Mouse (Mus musculus) spleen, adult 2 months (tissue): ENCODE measurements around the gene Crim1. TPM values are rescaled to one million over a fixed set of nuclear protein-coding genes. Genes with fewer than 3 reads are reported as not detected.

ENCODE experiments used
- DNase-seq, 2 experiments: peaks; one replicate each; pipeline versions ENCODE4 v3.0.0 to v3.0.0-alpha.2; 2012 to 2021; ENCODE audit warnings: low spot score in 2 of 2, low read depth in 1 of 2
- H3K27ac ChIP-seq: fragments of 200-500 bp; 2 replicates; pipeline ENCODE4 v1.5.1; 2012; ENCODE audit warnings: low read length, inconsistent platforms; ENCODE audit not compliant: insufficient read depth
- H3K27me3 ChIP-seq: fragments of 200-500 bp; 2 replicates; pipeline ENCODE4 v1.6.1; 2012; ENCODE audit warnings: mild to moderate bottlenecking, moderate library complexity, low read length, inconsistent platforms; ENCODE audit not compliant: control insufficient read depth, insufficient read depth
- H3K36me3 ChIP-seq: fragments of 200-500 bp; 2 replicates; pipeline ENCODE4 v1.6.1; 2012; ENCODE audit warnings: mild to moderate bottlenecking, low read length, inconsistent platforms; ENCODE audit not compliant: control insufficient read depth, insufficient read depth
- H3K4me1 ChIP-seq: fragments of 200-500 bp; 2 replicates; pipeline ENCODE4 v1.6.1; 2011; ENCODE audit warnings: inconsistent platforms; ENCODE audit not compliant: control insufficient read depth, insufficient read depth, insufficient read length
- H3K4me3 ChIP-seq: fragments of 200-500 bp; 2 replicates; pipeline ENCODE4 v1.5.1; 2011; ENCODE audit warnings: mild to moderate bottlenecking, inconsistent platforms; ENCODE audit not compliant: insufficient read depth, insufficient read length; ENCODE audit errors: extremely low read depth
- CTCF ChIP-seq: fragments of 200-500 bp; IDR thresholded peaks from 2 replicates; pipeline ENCODE4 v1.5.1; 2011; ENCODE audit warnings: mild to moderate bottlenecking, inconsistent platforms; ENCODE audit not compliant: insufficient read depth, insufficient read length, insufficient replicate concordance; ENCODE audit errors: extremely low read depth
- POLR2A ChIP-seq: fragments of 200-500 bp; IDR thresholded peaks from 2 replicates; pipeline ENCODE4 v1.6.1; 2011; ENCODE audit warnings: low read depth, low read length, inconsistent platforms
- WGBS: fragments of 180-500 bp; shearing (Covaris S2); methylation state at CpG from one replicate; pipeline ENCODE4 v1.1.7; 2018; 5-methylcytosine and 5-hydroxymethylcytosine counted together
- polyA plus RNA-seq: library from polyadenylated mRNA; depleted of rRNA; stranded (reverse); fragments of >200 nt; gene quantifications from 2 replicates; pipeline ENCODE4 v1.2.3, GENCODE M21; 2012

Crim1 gene
- polyA plus RNA-seq, 1 experiment, result 20.5 TPM

DNA sequence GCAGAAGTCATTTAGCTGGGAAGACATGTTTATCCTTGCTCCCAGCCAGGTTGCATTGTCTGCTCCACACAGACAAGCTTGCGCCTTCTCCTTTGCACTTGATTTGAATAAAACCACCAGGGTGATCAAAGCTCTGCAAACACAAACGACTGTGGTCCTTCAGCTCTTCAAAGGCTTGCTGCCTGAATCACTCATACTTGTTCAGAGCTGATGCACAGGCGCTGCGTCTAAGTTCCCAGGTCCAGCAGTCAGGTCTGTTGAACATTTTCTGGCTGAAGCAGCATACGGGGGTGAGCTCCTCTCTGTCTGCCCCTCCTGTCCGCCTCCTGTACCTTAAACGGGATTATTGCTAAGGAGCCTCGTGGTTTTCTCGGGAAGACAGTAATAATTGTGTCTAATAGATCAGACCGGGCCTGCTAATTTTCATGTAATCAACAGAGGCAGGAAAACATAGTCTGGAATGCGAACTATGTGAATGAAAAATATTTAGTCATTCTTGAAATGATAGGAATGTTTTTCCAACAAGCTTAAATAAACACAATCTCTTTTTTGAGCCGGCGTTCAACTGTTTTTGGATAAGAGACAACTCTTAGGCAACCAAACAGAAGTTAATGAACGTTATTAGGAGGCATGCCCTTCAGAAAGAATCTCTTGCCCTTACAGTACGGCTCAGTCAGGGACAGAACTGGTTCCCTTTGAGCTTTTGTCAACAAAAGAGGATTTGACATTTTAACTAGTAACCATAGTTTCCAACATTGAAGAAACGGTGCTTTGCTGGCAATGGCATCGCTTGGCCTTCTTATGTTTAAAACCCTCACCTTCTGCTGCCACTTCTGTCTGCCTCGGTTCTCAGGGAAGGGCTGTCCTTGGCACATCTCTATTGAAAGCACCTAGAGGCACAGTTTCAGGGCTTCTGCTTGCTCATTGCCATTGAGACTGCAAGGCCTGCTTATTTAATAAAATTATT lies 122.6 kb downstream of the Crim1 start:
- Histone ChIP-seq H3K27me3 (no peaks in the 10 kb centered on the region), H3K27ac (no peak overlapping the region; the same call in 1 of the 2 replicates), H3K4me3 (no peak overlapping the region), H3K4me1 (no peaks in the 10 kb centered on the region), H3K36me3 (no peaks in the 10 kb centered on the region)
- no peak for DNase-seq
- 85% methylated on average over 18 of the region's 18 CpGs for WGBS
- no peak for TF ChIP-seq POLR2A
- TF ChIP-seq CTCF, result no peak

DNA sequence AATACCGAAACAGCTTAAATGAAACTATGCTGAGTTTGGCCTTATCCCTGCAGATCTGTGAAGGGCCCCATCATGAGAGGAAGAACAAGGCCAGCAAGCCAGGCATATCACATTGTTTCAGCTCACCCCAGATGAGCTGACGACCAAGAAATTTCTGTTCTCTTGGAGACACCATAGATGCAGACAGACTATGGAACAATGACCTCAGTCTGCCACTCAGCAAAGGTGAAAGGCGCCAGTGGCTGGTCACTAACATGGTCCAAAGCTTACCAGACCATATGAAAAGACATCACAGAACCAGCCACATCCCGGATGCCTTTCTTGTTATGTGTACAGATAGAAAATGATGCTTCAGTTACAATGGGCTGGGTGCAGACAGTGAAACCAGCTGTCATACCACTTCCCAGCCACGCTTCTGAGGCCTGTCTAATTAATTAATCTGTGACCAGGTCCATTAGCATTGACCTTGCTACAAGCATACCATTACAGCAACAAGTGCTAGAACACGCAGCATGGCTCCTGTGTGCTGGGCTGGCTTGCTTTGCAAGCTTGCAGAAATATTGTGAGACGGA lies 125.8 kb downstream of the Crim1 start:
- Histone ChIP-seq H3K4me1 (no peaks in the 10 kb centered on the region), H3K27ac (no peak overlapping the region), H3K27me3 (no peaks in the 10 kb centered on the region), H3K36me3 (no peaks in the 10 kb centered on the region), H3K4me3 (no peak overlapping the region)
- no peak for DNase-seq
- no peak for TF ChIP-seq CTCF
- TF ChIP-seq POLR2A, result no peak
- WGBS, result 89% methylated on average over 7 of the region's 7 CpGs

DNA sequence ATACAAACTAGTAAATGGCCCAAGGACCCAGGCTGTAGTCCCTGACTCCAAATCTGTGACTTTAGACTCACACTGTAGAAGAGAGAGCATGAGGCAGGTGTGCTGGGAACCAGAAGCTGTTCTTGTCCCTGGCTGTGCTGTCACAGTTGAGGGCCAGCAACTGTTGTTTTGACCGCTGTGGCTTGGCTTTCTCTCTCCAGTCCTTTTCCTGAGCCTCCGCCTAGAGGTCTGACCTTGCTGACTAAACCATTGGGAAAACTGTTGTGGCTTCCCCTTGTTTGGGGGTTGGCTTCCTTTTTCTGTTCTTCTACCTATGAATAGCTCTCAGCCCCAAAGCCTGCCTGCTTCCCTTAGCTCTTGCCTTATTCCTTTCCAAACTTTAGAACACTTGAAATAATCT lies 126.3 kb downstream of the Crim1 start:
- DNase-seq, result no peak
- Histone ChIP-seq H3K27ac (no peak overlapping the region), H3K4me3 (no peak overlapping the region), H3K27me3 (no peaks in the 10 kb centered on the region), H3K4me1 (no peaks in the 10 kb centered on the region), H3K36me3 (no peaks in the 10 kb centered on the region)
- no peak for TF ChIP-seq CTCF
- TF ChIP-seq POLR2A, result no peak
- 58% methylated on average over 2 of the region's 2 CpGs for WGBS

DNA sequence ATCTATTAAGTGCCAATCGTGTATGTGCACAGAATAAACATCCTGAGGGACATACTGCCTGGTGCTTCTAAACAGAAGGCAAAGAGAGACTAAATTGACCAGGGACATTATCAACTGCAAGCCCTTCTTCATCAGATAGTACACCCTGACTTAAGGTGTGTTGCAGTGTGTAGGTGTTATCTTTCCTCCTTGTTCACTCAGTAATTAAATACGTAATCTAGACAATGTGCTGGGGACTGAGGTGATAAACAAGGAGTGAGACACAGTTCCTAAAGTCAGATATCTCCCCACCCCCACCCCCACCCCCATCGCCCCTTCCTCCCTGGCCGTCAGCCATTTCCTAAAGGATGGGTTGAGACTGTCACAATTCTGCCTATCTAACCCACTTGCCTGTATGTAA lies 127.1 kb downstream of the Crim1 start:
- WGBS, result 80% methylated on average over 4 of the region's 4 CpGs
- TF ChIP-seq POLR2A (no peak), CTCF (no peak)
- no peak for DNase-seq
- Histone ChIP-seq H3K27ac (no peak overlapping the region), H3K27me3 (no peaks in the 10 kb centered on the region), H3K4me3 (no peak overlapping the region), H3K36me3 (no peaks in the 10 kb centered on the region), H3K4me1 (no peaks in the 10 kb centered on the region)

DNA sequence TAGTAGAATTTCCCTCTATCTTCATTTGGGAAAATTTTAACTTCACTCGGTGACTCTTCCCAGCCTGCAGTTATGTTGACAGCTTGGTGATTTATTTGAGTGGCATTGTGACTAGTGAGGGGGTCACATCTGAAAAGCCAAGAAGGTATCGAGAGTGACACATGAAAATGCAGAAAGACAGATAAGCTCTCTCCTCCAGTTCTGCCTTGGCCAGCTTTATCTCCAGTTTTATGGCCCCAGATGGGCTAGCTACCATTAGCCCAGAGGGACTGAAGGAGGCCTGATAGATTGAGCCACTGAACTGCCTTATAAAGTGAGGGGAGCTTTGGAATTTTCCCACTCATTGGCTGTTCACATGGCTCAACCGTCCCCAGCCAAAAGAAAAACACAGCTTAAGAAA lies 128.2 kb downstream of the Crim1 start:
- no peaks in the 10 kb centered on the region for H3K36me3 ChIP-seq
- TF ChIP-seq POLR2A, result no peak
- no peaks in the 10 kb centered on the region for H3K4me1 ChIP-seq
- 75% methylated on average over 3 of the region's 3 CpGs for WGBS
- DNase-seq, result no peak
- no peak overlapping the region for H3K27ac ChIP-seq
- no peak overlapping the region for H3K4me3 ChIP-seq
- no peaks in the 10 kb centered on the region for H3K27me3 ChIP-seq

DNA sequence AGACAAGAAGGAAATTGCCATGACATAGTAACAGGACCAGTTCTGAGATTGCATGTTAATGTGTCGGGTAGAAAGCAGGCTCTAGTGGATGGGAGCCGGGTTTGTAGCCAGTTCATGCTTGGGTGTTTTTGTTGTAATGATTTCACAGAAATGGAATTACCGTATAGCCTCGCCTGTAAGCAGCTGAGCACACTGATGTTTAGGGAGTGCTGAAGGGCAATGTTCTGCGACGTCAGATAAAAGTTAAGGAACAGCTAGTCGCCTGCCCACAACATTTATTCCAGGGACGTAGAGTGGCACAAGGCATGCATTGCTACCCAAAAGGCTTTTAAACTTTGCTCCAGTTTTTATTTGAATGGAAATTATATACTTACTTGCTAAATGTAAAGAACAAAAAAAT lies 131.4 kb downstream of the Crim1 start:
- H3K4me1 ChIP-seq, result no peaks in the 10 kb centered on the region
- WGBS, result 92% methylated on average over 8 of the region's 8 CpGs
- H3K27me3 ChIP-seq, result no peaks in the 10 kb centered on the region
- no peaks in the 10 kb centered on the region for H3K36me3 ChIP-seq
- no peak overlapping the region for H3K4me3 ChIP-seq
- no peak overlapping the region for H3K27ac ChIP-seq
- no peak for DNase-seq
- TF ChIP-seq POLR2A (no peak), CTCF (no peak)

DNA sequence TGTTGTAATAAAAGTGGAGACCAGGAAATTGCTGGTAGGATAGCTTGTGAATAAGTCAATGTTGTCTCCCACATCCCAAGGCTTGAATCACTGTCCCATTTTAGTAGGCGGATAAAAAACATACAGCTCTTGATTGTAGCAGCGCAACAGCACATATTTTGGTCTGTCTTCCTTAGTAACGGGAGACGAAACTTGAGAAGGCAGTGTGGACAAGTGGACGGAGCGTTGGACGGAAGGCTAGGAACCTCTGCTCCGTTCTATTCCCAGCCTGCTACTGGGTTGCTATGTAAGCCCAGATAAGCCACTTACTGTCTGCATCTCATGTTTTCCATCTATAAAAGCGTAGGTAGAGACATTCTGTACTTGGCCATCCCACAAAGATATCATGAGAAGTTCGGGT lies 133.2 kb downstream of the Crim1 start:
- TF ChIP-seq POLR2A (no peak), CTCF (no peak)
- Histone ChIP-seq H3K4me3 (no peak overlapping the region), H3K27ac (no peak overlapping the region), H3K27me3 (no peaks in the 10 kb centered on the region), H3K4me1 (no peaks in the 10 kb centered on the region), H3K36me3 (no peaks in the 10 kb centered on the region)
- 95% methylated on average over 10 of the region's 10 CpGs for WGBS
- DNase-seq, result no peak
